Mouse (Mus musculus) CH12.LX (cell line): ENCODE data around the gene Ntrk3. TPM values are rescaled to one million over a fixed set of nuclear protein-coding genes. Genes with fewer than 3 reads are reported as not detected.

Source experiments
- DNase-seq: peaks from one replicate; pipeline ENCODE4 v3.0.0-alpha.2; 2013; ENCODE audit errors: extremely low read depth
- H3K27ac ChIP-seq: 2 replicates; pipeline ENCODE4 v1.5.1; 2012; ENCODE audit warnings: low read depth, mild to moderate bottlenecking, control low read depth, moderate library complexity; ENCODE audit not compliant: insufficient read depth
- H3K27me3 ChIP-seq: replicated peaks from 2 replicates; pipeline ENCODE3; 2012; ENCODE audit warnings: inconsistent platforms
- H3K36me3 ChIP-seq, 2 experiments: replicated peaks in 1 of 2; 2 replicates each; pipeline versions ENCODE3 to v1.6.1; 2012; ENCODE audit warnings: inconsistent platforms in 1 of 2, low read length in 1 of 2, mild to moderate bottlenecking in 1 of 2, mixed read lengths in 1 of 2, moderate library complexity in 1 of 2; ENCODE audit not compliant: control insufficient read depth in 1 of 2, insufficient read depth in 1 of 2
- H3K4me1 ChIP-seq, 2 experiments: 2 replicates each; pipeline ENCODE4 v1.6.1; 2012; ENCODE audit warnings: inconsistent platforms in 1 of 2, moderate library complexity in 1 of 2; ENCODE audit not compliant: insufficient read depth in 2 of 2, control insufficient read depth in 1 of 2
- H3K4me2 ChIP-seq: 2 replicates; pipeline ENCODE4 v1.6.1; 2012; ENCODE audit warnings: low read depth, mild to moderate bottlenecking, control low read depth; ENCODE audit not compliant: poor library complexity, insufficient read depth, severe bottlenecking
- H3K4me3 ChIP-seq, 3 experiments: fragments of 150-350 bp in 1 of 3; sonication (generic) in 1 of 3; replicated peaks in 1 of 3; 2 replicates each; pipeline versions ENCODE3 to v1.5.1; 2011 to 2012; ENCODE audit warnings: low read depth in 2 of 3, low read length in 2 of 3, mild to moderate bottlenecking in 2 of 3, moderate library complexity in 2 of 3, control low read depth in 1 of 3, improper control_type of control experiment in 1 of 3, inconsistent platforms in 1 of 3, mixed read lengths in 1 of 3; ENCODE audit not compliant: poor library complexity in 1 of 3
- H3K79me2 ChIP-seq: replicated peaks from 2 replicates; pipeline ENCODE4 v1.6.1; 2012; ENCODE audit warnings: mild to moderate bottlenecking, moderate library complexity; ENCODE audit not compliant: control insufficient read depth, poor library complexity, insufficient read depth, severe bottlenecking; ENCODE audit errors: extremely low read depth
- H3K9ac ChIP-seq: 2 replicates; pipeline ENCODE4 v1.6.1; 2012; ENCODE audit warnings: low read depth, mild to moderate bottlenecking, control low read depth, moderate library complexity; ENCODE audit not compliant: insufficient read depth
- H3K9me3 ChIP-seq: replicated peaks from 2 replicates; pipeline ENCODE3; 2012; ENCODE audit warnings: low read length, inconsistent platforms, mixed read lengths
- BHLHE40 ChIP-seq: IDR thresholded peaks from 2 replicates; pipeline ENCODE4 v1.6.1; 2011; ENCODE audit warnings: mild to moderate bottlenecking, low read depth, low read length, improper control_type of control experiment
- CTCF ChIP-seq, 2 experiments: IDR thresholded peaks in 1 of 2; conservative IDR thresholded peaks in 1 of 2; 2 replicates each; pipeline ENCODE4 v1.5.1; 2011 to 2012; ENCODE audit warnings: low read depth in 2 of 2, low read length in 2 of 2, improper control_type of control experiment in 1 of 2, inconsistent platforms in 1 of 2, mild to moderate bottlenecking in 1 of 2, moderate library complexity in 1 of 2
- EP300 ChIP-seq: IDR thresholded peaks from 2 replicates; pipeline ENCODE4 v1.6.1; 2011; ENCODE audit warnings: low read length, improper control_type of control experiment
- ETS1 ChIP-seq: conservative IDR thresholded peaks from 2 replicates; pipeline ENCODE4 v1.6.1; 2012; ENCODE audit warnings: low read depth, mild to moderate bottlenecking, inconsistent platforms, low read length, improper control_type of control experiment, moderate library complexity
- GABPA ChIP-seq: IDR thresholded peaks from 2 replicates; pipeline ENCODE4 v1.6.1; 2012; ENCODE audit warnings: low read depth, low read length, improper control_type of control experiment, inconsistent platforms; ENCODE audit not compliant: insufficient replicate concordance
- HCFC1 ChIP-seq: IDR thresholded peaks from 2 replicates; pipeline ENCODE4 v1.6.1; 2012; ENCODE audit warnings: low read depth, mild to moderate bottlenecking, inconsistent platforms, low read length, improper control_type of control experiment
- IRF4 ChIP-seq: IDR thresholded peaks from 2 replicates; pipeline ENCODE4 v1.6.1; 2014; ENCODE audit warnings: low read depth, mild to moderate bottlenecking, inconsistent platforms, low read length, improper control_type of control experiment
- JUND ChIP-seq: conservative IDR thresholded peaks from 2 replicates; pipeline ENCODE4 v1.6.1; 2011; ENCODE audit warnings: low read depth, low read length, improper control_type of control experiment
- KAT2A ChIP-seq: IDR thresholded peaks from 2 replicates; pipeline ENCODE4 v1.6.1; 2012; ENCODE audit warnings: low read length, improper control_type of control experiment, inconsistent platforms; ENCODE audit not compliant: insufficient replicate concordance
- MAFK ChIP-seq: IDR thresholded peaks from 2 replicates; pipeline ENCODE4 v1.6.1; 2011; ENCODE audit warnings: low read length, improper control_type of control experiment; ENCODE audit not compliant: insufficient replicate concordance
- MEF2A ChIP-seq: IDR thresholded peaks from 2 replicates; pipeline ENCODE4 v1.6.1; 2014; ENCODE audit warnings: low read depth, mild to moderate bottlenecking, inconsistent platforms, low read length, improper control_type of control experiment, borderline replicate concordance
- MXI1 ChIP-seq: IDR thresholded peaks from 2 replicates; pipeline ENCODE4 v1.6.1; 2011; ENCODE audit warnings: mild to moderate bottlenecking, low read depth, low read length, improper control_type of control experiment
- MYC ChIP-seq: IDR thresholded peaks from 2 replicates; pipeline ENCODE4 v1.6.1; 2011; ENCODE audit warnings: low read depth, mild to moderate bottlenecking, improper control_type of control experiment, low read length
- NELFE ChIP-seq: IDR thresholded peaks from 2 replicates; pipeline ENCODE4 v1.6.1; 2011; ENCODE audit warnings: low read depth, low read length, improper control_type of control experiment
- NRF1 ChIP-seq: IDR thresholded peaks from 2 replicates; pipeline ENCODE4 v1.6.1; 2014; ENCODE audit warnings: low read depth, mild to moderate bottlenecking, inconsistent platforms, low read length, improper control_type of control experiment, moderate library complexity
- PAX5 ChIP-seq: IDR thresholded peaks from 2 replicates; pipeline ENCODE4 v1.6.1; 2012; ENCODE audit warnings: low read length, inconsistent platforms, mixed read lengths
- RCOR1 ChIP-seq: conservative IDR thresholded peaks from 2 replicates; pipeline ENCODE4 v1.6.1; 2012; ENCODE audit warnings: low read depth, mild to moderate bottlenecking, inconsistent platforms, low read length, improper control_type of control experiment
- SMC3 ChIP-seq: IDR thresholded peaks from 2 replicates; pipeline ENCODE4 v1.6.1; 2011; ENCODE audit warnings: low read depth, low read length, improper control_type of control experiment
- TBP ChIP-seq: conservative IDR thresholded peaks from 2 replicates; pipeline ENCODE4 v1.6.1; 2011; ENCODE audit warnings: low read depth, low read length, improper control_type of control experiment
- TCF12 ChIP-seq: IDR thresholded peaks from 2 replicates; pipeline ENCODE4 v1.6.1; 2014; ENCODE audit warnings: low read depth, mild to moderate bottlenecking, inconsistent platforms, low read length, improper control_type of control experiment
- UBTF ChIP-seq: IDR thresholded peaks from 2 replicates; pipeline ENCODE4 v1.6.1; 2012; ENCODE audit warnings: low read depth, mild to moderate bottlenecking, inconsistent platforms, low read length, improper control_type of control experiment, moderate library complexity
- USF1 ChIP-seq: IDR thresholded peaks from 2 replicates; pipeline ENCODE4 v1.6.1; 2014; ENCODE audit warnings: low read depth, mild to moderate bottlenecking, inconsistent platforms, low read length, improper control_type of control experiment
- USF2 ChIP-seq: conservative IDR thresholded peaks from 2 replicates; pipeline ENCODE4 v1.6.1; 2011; ENCODE audit warnings: low read depth, low read length, improper control_type of control experiment
- ZC3H11A ChIP-seq: IDR thresholded peaks from 2 replicates; pipeline ENCODE4 v1.6.1; 2012; ENCODE audit warnings: low read depth, mild to moderate bottlenecking, inconsistent platforms, low read length, improper control_type of control experiment
- ZKSCAN1 ChIP-seq: IDR thresholded peaks from 2 replicates; pipeline ENCODE4 v1.6.1; 2012; ENCODE audit warnings: low read depth, inconsistent platforms, low read length, improper control_type of control experiment, borderline replicate concordance
- dilution Hi-C: fragments of 300-500 bp; cut with MboI; formaldehyde crosslinking; loops from 2 replicates; pipeline ENCODE4 v1.14.3; 2020; ENCODE audit warnings: low sequenced_read_pairs; ENCODE audit not compliant: extremely low pct_unique_long_range_greater_than_20kb, extremely low pct_ligation_motif_present
- in situ Hi-C: fragments of 300-500 bp; cut with MboI; formaldehyde crosslinking; loops from 3 replicates; pipeline ENCODE4 v1.14.3; 2019; ENCODE audit warnings: low sequenced_read_pairs, low pct_ligation_motif_present, low pct_unique_long_range_greater_than_20kb, mixed read lengths
- polyA plus RNA-seq: library from polyadenylated mRNA; unstranded; fragments of >175 nt; gene quantifications from 2 replicates; pipeline ENCODE4 v1.2.1, GENCODE M21; 2012; ENCODE audit warnings: low read depth; ENCODE audit not compliant: insufficient read length
- total RNA-seq, 2 experiments: library from RNA; depleted of rRNA; stranded (reverse); fragments of 300-350 nt in 1 of 2; fragments of >200 nt in 1 of 2; gene quantifications; 2 replicates each; pipeline ENCODE4 v1.2.3; 2012 to 2014

The Ntrk3 gene
- total and polyA plus RNA-seq, 3 experiments: 0.21 TPM; not detected in 2

- H3K27ac ChIP-seq: no peak overlapping the region
- no peak overlapping the region for H3K9ac ChIP-seq
- no peak overlapping the region for H3K4me3 ChIP-seq
- peaks cover 56% of the 10 kb centered on the region for H3K9me3 ChIP-seq
- TF ChIP-seq JUND: no peak
- no peak for TF ChIP-seq SMC3
- no peak for TF ChIP-seq HCFC1
- no peak for TF ChIP-seq GABPA
- no peak for TF ChIP-seq MAFK
- TF ChIP-seq ZKSCAN1: no peak
- TF ChIP-seq TBP: no peak
- no peak for TF ChIP-seq UBTF
- no peak for TF ChIP-seq BHLHE40
- TF ChIP-seq IRF4: no peak
- TF ChIP-seq KAT2A: no peak
- no peak for TF ChIP-seq ETS1
- TF ChIP-seq MXI1: no peak
- TF ChIP-seq NELFE: no peak
- no peak for TF ChIP-seq USF2
- no peak for TF ChIP-seq MEF2A
- TF ChIP-seq PAX5: no peak
- dilution Hi-C loops (no loop called here), in situ Hi-C loops (no loop called here)
- no peak overlapping the region for H3K4me2 ChIP-seq
- no peak for DNase-seq
- H3K36me3 ChIP-seq: no peaks in the 10 kb centered on the region
- no peaks in the 10 kb centered on the region for H3K27me3 ChIP-seq
- H3K4me1 ChIP-seq: no peaks in the 10 kb centered on the region
- no peaks in the 10 kb centered on the region for H3K79me2 ChIP-seq
These were observed 451.1 kb downstream of the Ntrk3 start for GRCm38 (mm10) chr7:78286516-78287238.

DNA sequence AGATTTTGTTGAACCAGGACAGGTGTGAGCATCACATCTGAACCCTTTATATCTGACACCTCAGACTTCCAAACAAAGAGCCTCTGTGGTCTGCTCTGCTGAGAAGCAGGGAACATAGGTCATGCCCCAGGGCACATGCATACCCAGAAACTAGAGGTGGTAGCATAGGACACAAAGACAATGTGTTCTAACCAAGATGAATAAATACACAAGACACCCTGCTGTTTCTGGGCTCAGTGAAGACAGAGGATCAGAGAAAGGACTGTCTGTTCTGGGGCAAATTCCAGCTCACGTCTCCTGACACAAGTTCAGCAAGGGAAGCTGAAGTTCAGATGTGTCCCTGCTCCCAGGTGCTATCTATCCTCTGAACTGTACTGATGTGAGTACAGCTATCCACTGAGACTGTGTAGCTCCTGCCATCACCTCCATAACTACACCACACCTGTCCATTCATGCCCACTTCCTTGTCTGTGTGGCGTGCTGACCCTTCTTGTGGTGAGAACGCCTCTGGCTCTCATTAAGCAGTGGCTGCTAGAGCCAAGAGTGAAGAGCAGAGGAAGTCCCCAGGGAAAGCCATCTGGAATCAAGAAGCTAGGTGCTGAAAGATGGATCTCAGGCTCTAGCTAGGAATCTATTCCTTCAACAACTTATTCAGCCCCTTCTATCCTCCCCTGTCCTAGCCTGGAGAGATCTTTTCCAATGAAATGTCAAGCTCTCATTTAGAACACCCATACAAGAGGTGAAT is 468.1 kb downstream of the Ntrk3 start:
- in situ Hi-C loops: no loop called here

More for the DNA sequence above, 468.1 kb downstream of the Ntrk3 start:
- Histone ChIP-seq H3K36me3 (no peaks in the 10 kb centered on the region), H3K4me2 (no peak overlapping the region), H3K27me3 (no peaks in the 10 kb centered on the region), H3K79me2 (no peaks in the 10 kb centered on the region), H3K27ac (no peak overlapping the region), H3K9me3 (peaks cover 61% of the 10 kb centered on the region), H3K4me1 (no peaks in the 10 kb centered on the region), H3K4me3 (no peak overlapping the region), H3K9ac (no peak overlapping the region)
- TF ChIP-seq ZC3H11A (no peak), NELFE (no peak), MYC (no peak), MEF2A (no peak), EP300 (no peak), RCOR1 (no peak), HCFC1 (no peak), CTCF (conservative IDR thresholded peaks at IDR 0.05 in 1 of 2, IDR thresholded peaks at IDR 0.05 in 1 of 2; ENCODE audit: low read depth in 2 of 2, low read length in 2 of 2) (no peak), USF1 (no peak), USF2 (no peak), ETS1 (no peak), IRF4 (no peak), TBP (no peak), ZKSCAN1 (no peak), KAT2A (no peak), NRF1 (no peak), TCF12 (no peak)
- DNase-seq: no peak
- dilution Hi-C loops: no loop called here
